Mouse (Mus musculus) midbrain, embryonic 11.5 days (tissue): Measurements from ENCODE around the gene Nans. TPM values are rescaled to one million over a fixed set of nuclear protein-coding genes. Genes with fewer than 3 reads are reported as not detected.

Experiments used
- ATAC-seq: fragments of 200-750 bp; cut with Nextera tagmentation; 2 replicates; pipeline ENCODE4 v1.8.0; 2017; ENCODE audit warnings: moderate TSS enrichment, moderate library complexity; ENCODE audit not compliant: low FRiP score
- DNase-seq: peaks from one replicate; pipeline ENCODE4 v3.0.0; 2015; ENCODE audit warnings: low spot score; ENCODE audit errors: missing footprints
- H3K27ac ChIP-seq: fragments of 300-500 bp; sonication (generic); 2 replicates; pipeline ENCODE4 v1.5.1; 2014; ENCODE audit warnings: low read depth, low read length
- H3K27me3 ChIP-seq: fragments of 300-500 bp; sonication (generic); 2 replicates; pipeline ENCODE4 v1.6.1; 2014; ENCODE audit warnings: mild to moderate bottlenecking, low read length, moderate library complexity, mixed read lengths; ENCODE audit not compliant: control insufficient read depth, insufficient read depth
- H3K36me3 ChIP-seq: fragments of 300-500 bp; sonication (generic); 2 replicates; pipeline ENCODE4 v1.6.1; 2014; ENCODE audit warnings: mild to moderate bottlenecking, low read length, moderate library complexity, mixed read lengths; ENCODE audit not compliant: control insufficient read depth, insufficient read depth
- H3K4me1 ChIP-seq: fragments of 300-500 bp; sonication (generic); 2 replicates; pipeline ENCODE4 v1.6.1; 2014; ENCODE audit warnings: low read length; ENCODE audit not compliant: control insufficient read depth, insufficient read depth
- H3K4me2 ChIP-seq: fragments of 300-500 bp; sonication (generic); 2 replicates; pipeline ENCODE4 v1.6.1; 2014; ENCODE audit warnings: mild to moderate bottlenecking, moderate library complexity
- H3K4me3 ChIP-seq: fragments of 300-500 bp; sonication (generic); 2 replicates; pipeline ENCODE4 v1.5.1; 2014; ENCODE audit warnings: low read depth, low read length
- H3K9ac ChIP-seq: fragments of 300-500 bp; sonication (generic); 2 replicates; pipeline ENCODE4 v1.6.1; 2014; ENCODE audit warnings: low read length
- H3K9me3 ChIP-seq: fragments of 300-500 bp; sonication (generic); 2 replicates; pipeline ENCODE4 v1.6.1; 2016; ENCODE audit warnings: low read length; ENCODE audit not compliant: control insufficient read depth
- WGBS: fragments of 180-500 bp; shearing (Covaris S2); extraction: QIAGEN DNeasy Blood & Tissue Kit; methylation state at CpG from one replicate; pipeline ENCODE4 v1.1.7; 2014; 5-methylcytosine and 5-hydroxymethylcytosine counted together
- polyA plus RNA-seq: library from polyadenylated mRNA; unstranded; fragments of >200 nt; fragmentation: Nextera tagmentation; extraction: Ambion mirVana; gene quantifications from 2 replicates; pipeline ENCODE4 v1.2.1, GENCODE M21; 2014

Nans gene
- polyA plus RNA-seq, 1 experiment from 2014 or later: 76.0 TPM

- H3K27me3 ChIP-seq: peaks cover 38% of the 10 kb centered on the region
- WGBS: 8% methylated on average over 16 of the region's 16 CpGs
- no peaks in the 10 kb centered on the region for H3K36me3 ChIP-seq
- peak overlapping the region; percentile 17; the same call in 1 of the 2 replicates for H3K9ac ChIP-seq
- peak overlapping the region; percentile 55 for H3K4me2 ChIP-seq
- peak; percentile 93 for DNase-seq
- H3K27ac ChIP-seq: no peak overlapping the region
- H3K4me1 ChIP-seq: 0 out of 2 replicates have a peak, but pooled peaks cover 3% of the 10 kb centered on the region
- H3K9me3 ChIP-seq: no peaks in the 10 kb centered on the region
- H3K4me3 ChIP-seq: peak overlapping the region; percentile 38
- ATAC-seq: no peak
Measured at GRCm38 (mm10) chr4:46535094-46535830, 46.2 kb downstream of the Nans start.

- peaks cover 38% of the 10 kb centered on the region for H3K27me3 ChIP-seq
- H3K9me3 ChIP-seq: no peaks in the 10 kb centered on the region
- ATAC-seq (peak; percentile 61; the same call in 1 of the 2 replicates), DNase-seq (peak; percentile 91)
- 0 out of 2 replicates have a peak, but pooled peaks cover 3% of the 10 kb centered on the region for H3K4me1 ChIP-seq
- H3K9ac ChIP-seq: peak within 1 kb of the TSS; percentile 17; the same call in 1 of the 2 replicates
- no peak within 1 kb of the TSS for H3K27ac ChIP-seq
- under 1% methylated on average over 44 of the region's 46 CpGs for WGBS
- peak within 1 kb of the TSS; percentile 38 for H3K4me3 ChIP-seq
- H3K4me2 ChIP-seq: peak within 1 kb of the TSS; percentile 55
- H3K36me3 ChIP-seq: no peaks in the 10 kb centered on the region
Measured at GRCm38 (mm10) chr4:46535840-46536361, 46.9 kb downstream of the Nans start, which contains the start of gene Trim14. TSS of gene Trim14 (minus strand) at chr4:46536141.

GRCm38 (mm10) chr4:46539167-46539566, 50.1 kb downstream of the Nans start:
- Histone ChIP-seq H3K36me3 (no peaks in the 10 kb centered on the region), H3K9me3 (no peaks in the 10 kb centered on the region), H3K27ac (no peak overlapping the region), H3K27me3 (peaks cover 29% of the 10 kb centered on the region), H3K4me3 (no peak overlapping the region), H3K4me1 (0 out of 2 replicates have a peak, but pooled peaks cover 3% of the 10 kb centered on the region), H3K4me2 (no peak overlapping the region), H3K9ac (no peak overlapping the region)
- 75% methylated on average over 9 of the region's 9 CpGs for WGBS
- DNase-seq (peak; percentile 54), ATAC-seq (no peak)

GRCm38 (mm10) chr4:46541707-46542106, 52.7 kb downstream of the Nans start:
- Histone ChIP-seq H3K9ac (no peak overlapping the region), H3K27ac (no peak overlapping the region), H3K36me3 (no peaks in the 10 kb centered on the region), H3K27me3 (peaks cover 5% of the 10 kb centered on the region; the same call in 1 of the 2 replicates), H3K4me1 (no peaks in the 10 kb centered on the region), H3K4me3 (no peak overlapping the region), H3K4me2 (no peak overlapping the region), H3K9me3 (no peaks in the 10 kb centered on the region)
- DNase-seq (peak; percentile 64), ATAC-seq (no peak)
- WGBS: 47% methylated on average over 8 of the region's 9 CpGs

- H3K4me2 ChIP-seq: no peak overlapping the region
- no peak overlapping the region for H3K27ac ChIP-seq
- DNase-seq: peak; percentile 77
- H3K9me3 ChIP-seq: no peaks in the 10 kb centered on the region
- H3K36me3 ChIP-seq: no peaks in the 10 kb centered on the region
- whole genome bisulfite sequencing: 92% methylated on average over 13 of the region's 13 CpGs
- ATAC-seq: no peak
- no peak overlapping the region for H3K4me3 ChIP-seq
- H3K9ac ChIP-seq: no peak overlapping the region
- H3K27me3 ChIP-seq: no peaks in the 10 kb centered on the region
- no peaks in the 10 kb centered on the region for H3K4me1 ChIP-seq
Measured at GRCm38 (mm10) chr4:46543366-46544050, 54.5 kb downstream of the Nans start.

- DNase-seq: peak; percentile 72
- no peaks in the 10 kb centered on the region for H3K9me3 ChIP-seq
- no peaks in the 10 kb centered on the region for H3K27me3 ChIP-seq
- no peak for ATAC-seq
- H3K4me1 ChIP-seq: no peaks in the 10 kb centered on the region
- 38% methylated on average over 1 of the region's 1 CpGs for WGBS
- no peak overlapping the region for H3K27ac ChIP-seq
- no peak overlapping the region for H3K4me3 ChIP-seq
- no peaks in the 10 kb centered on the region for H3K36me3 ChIP-seq
- no peak overlapping the region for H3K4me2 ChIP-seq
- H3K9ac ChIP-seq: no peak overlapping the region
Measured at GRCm38 (mm10) chr4:46544313-46544712, 55.3 kb downstream of the Nans start.

GRCm38 (mm10) chr4:46545498-46545897, 56.5 kb downstream of the Nans start:
- Histone ChIP-seq H3K27me3 (no peaks in the 10 kb centered on the region), H3K9me3 (no peaks in the 10 kb centered on the region), H3K9ac (no peak overlapping the region), H3K4me2 (no peak overlapping the region), H3K36me3 (no peaks in the 10 kb centered on the region), H3K4me1 (no peaks in the 10 kb centered on the region), H3K4me3 (no peak overlapping the region), H3K27ac (no peak overlapping the region)
- DNase-seq (peak; percentile 2), ATAC-seq (no peak)
- 13% methylated on average over 9 of the region's 9 CpGs for WGBS

- DNase-seq (no peak), ATAC-seq (no peak)
- Histone ChIP-seq H3K27me3 (no peaks in the 10 kb centered on the region), H3K9me3 (no peaks in the 10 kb centered on the region), H3K4me3 (no peak overlapping the region), H3K4me2 (no peak overlapping the region), H3K4me1 (no peaks in the 10 kb centered on the region), H3K9ac (no peak overlapping the region), H3K36me3 (no peaks in the 10 kb centered on the region), H3K27ac (no peak overlapping the region)
- 49% methylated on average over 6 of the region's 6 CpGs for WGBS
Measured at GRCm38 (mm10) chr4:46546709-46547108, 57.7 kb downstream of the Nans start.

- ATAC-seq: no peak
Measured at GRCm38 (mm10) chr4:46549979-46550378, 60.9 kb downstream of the Nans start.

More at GRCm38 (mm10) chr4:46549979-46550378, 60.9 kb downstream of the Nans start:
- Histone ChIP-seq H3K9ac (no peak overlapping the region), H3K27me3 (no peaks in the 10 kb centered on the region), H3K4me3 (no peak overlapping the region), H3K36me3 (no peaks in the 10 kb centered on the region), H3K4me1 (no peaks in the 10 kb centered on the region), H3K27ac (no peak overlapping the region), H3K4me2 (no peak overlapping the region), H3K9me3 (no peaks in the 10 kb centered on the region)
- DNase-seq: peak; percentile 33
- WGBS: 88% methylated on average over 9 of the region's 10 CpGs
